Mouse (Mus musculus) embryonic facial prominence, embryonic 14.5 days (tissue): ENCODE results near the gene Slc25a33. TPM values are rescaled to one million over a fixed set of nuclear protein-coding genes. Genes with fewer than 3 reads are reported as not detected.

Experiments
- ATAC-seq: fragments of 200-750 bp; cut with Nextera tagmentation; 2 replicates; pipeline ENCODE4 v1.8.0; 2017; ENCODE audit warnings: low read depth, moderate number of reproducible peaks, moderate TSS enrichment
- DNase-seq: peaks from one replicate; pipeline ENCODE4 v3.0.0-alpha.2; 2015; ENCODE audit warnings: low spot score
- H3K27ac ChIP-seq: fragments of 300-500 bp; sonication (generic); replicated peaks from 2 replicates; pipeline ENCODE4 v1.5.1; 2014; ENCODE audit warnings: low read depth, mild to moderate bottlenecking, low read length, moderate library complexity
- H3K27me3 ChIP-seq: fragments of 300-500 bp; sonication (generic); replicated peaks from 2 replicates; pipeline ENCODE4 v1.6.1; 2014; ENCODE audit warnings: low read length; ENCODE audit not compliant: control insufficient read depth, insufficient read depth
- H3K36me3 ChIP-seq: fragments of 300-500 bp; sonication (generic); 2 replicates; pipeline ENCODE4 v1.6.1; 2014; ENCODE audit warnings: low read length, mixed read lengths; ENCODE audit not compliant: control insufficient read depth, insufficient read depth
- H3K4me1 ChIP-seq: fragments of 300-500 bp; sonication (generic); 2 replicates; pipeline ENCODE4 v1.6.1; 2014; ENCODE audit warnings: antibody characterized with exemption, low read length; ENCODE audit not compliant: control insufficient read depth, insufficient read depth
- H3K4me2 ChIP-seq: fragments of 300-500 bp; sonication (generic); 2 replicates; pipeline ENCODE4 v1.6.1; 2014; ENCODE audit warnings: low read depth, mild to moderate bottlenecking, low read length, moderate library complexity, mixed read lengths
- H3K4me3 ChIP-seq: fragments of 300-500 bp; sonication (generic); 2 replicates; pipeline ENCODE4 v1.5.1; 2014; ENCODE audit warnings: low read depth, mild to moderate bottlenecking, low read length
- H3K9ac ChIP-seq: fragments of 300-500 bp; sonication (generic); 2 replicates; pipeline ENCODE4 v1.6.1; 2014; ENCODE audit warnings: low read depth, mild to moderate bottlenecking, low read length, moderate library complexity, mixed read lengths
- H3K9me3 ChIP-seq: fragments of 300-500 bp; sonication (generic); 2 replicates; pipeline ENCODE4 v1.6.1; 2016; ENCODE audit warnings: low read length; ENCODE audit not compliant: control insufficient read depth
- WGBS: fragments of 180-500 bp; shearing (Covaris S2); extraction: QIAGEN DNeasy Blood & Tissue Kit; methylation state at CpG from one replicate; pipeline ENCODE4 v1.1.7; 2014; 5-methylcytosine and 5-hydroxymethylcytosine counted together
- polyA plus RNA-seq: library from polyadenylated mRNA; unstranded; fragments of >200 nt; fragmentation: Nextera tagmentation; extraction: Ambion mirVana; gene quantifications from 2 replicates; pipeline ENCODE4 v1.2.1, GENCODE M21; 2014

The Slc25a33 gene
- polyA plus RNA-seq, result 10.6 and 10.9 TPM in 2 replicates

DNA sequence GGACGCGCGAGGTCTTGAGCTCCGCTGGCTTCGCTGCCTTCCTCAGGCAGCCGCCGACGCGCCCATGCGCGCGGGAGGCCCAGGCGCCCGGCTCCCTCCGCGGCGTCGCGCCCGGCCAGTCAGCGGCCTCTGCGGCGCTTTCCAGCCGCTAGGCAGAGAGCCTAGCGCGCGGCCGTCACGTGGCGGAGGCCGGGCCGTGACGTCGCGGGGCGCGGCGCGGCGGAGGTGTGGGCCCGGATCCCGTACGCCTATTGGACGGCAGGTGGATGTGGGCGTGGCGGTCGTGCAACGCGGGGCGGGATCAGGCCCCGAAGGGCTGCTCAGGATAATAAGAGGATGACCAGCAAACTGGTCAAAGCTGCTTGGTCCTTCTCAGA lies at the start of gene Slc25a33:
TSS of gene Slc25a33 (minus strand) at position 184 of the 377 bp plus-strand sequence.
- ATAC-seq (peak; percentile 99), DNase-seq (peak; percentile 95)
- no peaks in the 10 kb centered on the region for H3K27me3 ChIP-seq
- peak within 1 kb of the TSS; percentile 99 for H3K4me2 ChIP-seq
- no peaks in the 10 kb centered on the region for H3K9me3 ChIP-seq
- H3K4me3 ChIP-seq, result peak within 1 kb of the TSS; percentile 82
- 0% methylated on average over 34 of the region's 51 CpGs for WGBS
- peak within 1 kb of the TSS; percentile 81 for H3K9ac ChIP-seq
- H3K4me1 ChIP-seq, result peaks cover 5% of the 10 kb centered on the region
- H3K27ac ChIP-seq, result peak within 1 kb of the TSS; percentile 83
- H3K36me3 ChIP-seq, result no peaks in the 10 kb centered on the region

DNA sequence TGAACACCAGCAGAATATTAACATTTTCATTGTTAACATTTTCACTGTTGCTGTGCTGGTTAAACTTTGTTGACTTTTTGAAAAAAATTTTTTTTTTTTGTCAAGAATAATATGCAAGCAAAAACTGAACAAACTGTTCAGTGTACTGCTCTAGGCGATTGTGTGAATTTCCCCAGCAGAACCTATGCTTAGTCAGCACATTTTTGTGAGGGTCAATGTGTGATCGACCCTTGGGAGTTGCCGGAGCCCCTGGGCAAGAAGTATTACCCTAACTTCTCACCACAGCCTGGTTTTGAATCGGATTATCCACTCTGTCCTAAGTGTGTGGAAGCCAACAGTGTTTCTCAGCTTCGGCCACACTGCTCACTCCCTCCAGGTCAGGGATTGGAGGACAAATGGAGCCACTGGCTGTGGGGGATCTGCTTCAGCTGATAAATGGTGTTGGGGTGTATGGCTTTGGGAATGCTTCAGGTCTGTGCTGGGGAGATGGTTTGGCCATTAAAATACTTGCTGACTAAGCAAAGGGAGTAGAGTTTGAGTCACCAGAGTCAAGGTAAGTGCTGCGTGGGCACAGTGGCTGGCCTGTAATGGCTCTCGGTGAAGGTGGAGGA lies 48.6 kb upstream of the Slc25a33 start:
- Histone ChIP-seq H3K27ac (peak overlapping the region; percentile 57), H3K36me3 (no peaks in the 10 kb centered on the region), H3K4me2 (no peak overlapping the region), H3K4me3 (no peak overlapping the region), H3K9me3 (no peaks in the 10 kb centered on the region), H3K9ac (no peak overlapping the region), H3K4me1 (peaks cover 4% of the 10 kb centered on the region; the same call in 1 of the 2 replicates), H3K27me3 (no peaks in the 10 kb centered on the region)
- WGBS, result 56% methylated on average over 7 of the region's 7 CpGs
- DNase-seq (no peak), ATAC-seq (no peak)

GRCm38 (mm10) chr4:149822126-149822525 lies 48.0 kb upstream of the Slc25a33 start:
- Histone ChIP-seq H3K9ac (0 out of 2 replicates have a peak overlapping the region, but pooled peaks have one; percentile 25), H3K4me2 (peak overlapping the region; percentile 23; the same call in 1 of the 2 replicates), H3K27ac (peak overlapping the region; percentile 72), H3K36me3 (no peaks in the 10 kb centered on the region), H3K9me3 (no peaks in the 10 kb centered on the region), H3K4me3 (no peak overlapping the region), H3K4me1 (peaks cover 4% of the 10 kb centered on the region; the same call in 1 of the 2 replicates), H3K27me3 (no peaks in the 10 kb centered on the region)
- DNase-seq (peak; percentile 80), ATAC-seq (peak; percentile 84)
- WGBS, result 36% methylated on average over 9 of the region's 9 CpGs

- ATAC-seq (no peak), DNase-seq (no peak)
- WGBS, result 40% methylated on average over 5 of the region's 6 CpGs
- H3K27ac ChIP-seq, result no peak overlapping the region
- H3K9me3 ChIP-seq, result no peaks in the 10 kb centered on the region
- H3K4me3 ChIP-seq, result no peak overlapping the region
- H3K4me2 ChIP-seq, result no peak overlapping the region
- H3K27me3 ChIP-seq, result no peaks in the 10 kb centered on the region
- no peaks in the 10 kb centered on the region for H3K36me3 ChIP-seq
- H3K4me1 ChIP-seq, result peaks cover 4% of the 10 kb centered on the region; the same call in 1 of the 2 replicates
- no peak overlapping the region for H3K9ac ChIP-seq
Observed at GRCm38 (mm10) chr4:149820569-149820968, 46.5 kb upstream of the Slc25a33 start.

DNA sequence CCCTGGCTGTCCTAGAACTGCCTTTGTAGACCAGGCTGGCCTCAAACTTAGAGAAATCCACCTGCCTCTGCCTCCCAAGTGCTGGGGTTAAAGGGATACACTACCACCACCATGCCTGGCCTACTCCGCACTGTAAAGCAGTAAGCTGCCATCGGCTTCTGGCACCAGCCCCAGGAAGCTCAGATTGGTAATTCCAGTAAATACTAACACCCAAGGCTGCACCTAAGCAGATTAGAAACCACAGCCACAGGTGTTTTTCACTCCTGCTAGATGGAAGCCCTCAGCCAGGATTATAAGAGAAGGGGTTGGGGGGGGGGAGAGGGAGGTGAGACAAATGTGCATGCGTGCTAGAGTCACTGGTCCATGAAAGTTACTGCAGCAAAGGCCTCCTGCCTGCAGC lies 45.1 kb upstream of the Slc25a33 start:
- H3K36me3 ChIP-seq, result no peaks in the 10 kb centered on the region
- WGBS, result 82% methylated on average over 3 of the region's 3 CpGs
- no peak overlapping the region for H3K9ac ChIP-seq
- no peaks in the 10 kb centered on the region for H3K9me3 ChIP-seq
- no peak overlapping the region for H3K4me2 ChIP-seq
- no peak overlapping the region for H3K4me3 ChIP-seq
- DNase-seq, result no peak
- H3K27ac ChIP-seq, result no peak overlapping the region
- no peaks in the 10 kb centered on the region for H3K27me3 ChIP-seq
- H3K4me1 ChIP-seq, result peaks cover 4% of the 10 kb centered on the region; the same call in 1 of the 2 replicates
- ATAC-seq, result no peak

DNA sequence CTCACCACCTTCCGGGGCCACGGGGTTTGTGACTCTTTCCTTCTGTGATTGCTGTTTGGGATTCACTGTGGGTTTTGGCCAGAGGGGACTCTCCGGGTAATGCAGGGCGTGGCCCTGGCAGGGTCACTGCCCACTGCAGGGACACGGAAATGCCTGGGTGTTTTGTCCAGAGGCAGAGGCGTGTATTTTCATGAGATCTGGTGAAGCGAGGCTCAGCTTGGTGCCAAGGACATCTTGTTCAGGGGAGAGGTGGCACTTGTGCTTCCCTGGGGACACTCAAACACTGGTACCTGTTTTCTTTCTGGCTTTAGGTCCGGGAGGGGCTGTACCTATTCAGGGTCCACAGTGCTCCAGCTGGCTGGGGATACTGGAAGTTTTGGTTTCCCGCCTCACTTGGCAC lies 42.5 kb upstream of the Slc25a33 start:
- no peaks in the 10 kb centered on the region for H3K27me3 ChIP-seq
- no peaks in the 10 kb centered on the region; the same call in 1 of the 2 replicates for H3K4me1 ChIP-seq
- ATAC-seq (no peak), DNase-seq (no peak)
- H3K36me3 ChIP-seq, result no peaks in the 10 kb centered on the region
- 84% methylated on average over 9 of the region's 9 CpGs for WGBS
- no peak overlapping the region for H3K4me3 ChIP-seq
- no peak overlapping the region for H3K9ac ChIP-seq
- no peak overlapping the region for H3K27ac ChIP-seq
- no peaks in the 10 kb centered on the region for H3K9me3 ChIP-seq
- H3K4me2 ChIP-seq, result no peak overlapping the region

GRCm38 (mm10) chr4:149815586-149815985 lies 41.5 kb upstream of the Slc25a33 start:
- Histone ChIP-seq H3K4me2 (no peak overlapping the region), H3K36me3 (no peaks in the 10 kb centered on the region), H3K9me3 (no peaks in the 10 kb centered on the region), H3K27me3 (no peaks in the 10 kb centered on the region), H3K4me3 (no peak overlapping the region), H3K27ac (no peak overlapping the region), H3K9ac (no peak overlapping the region), H3K4me1 (no peaks in the 10 kb centered on the region; the same call in 1 of the 2 replicates)
- DNase-seq (no peak), ATAC-seq (no peak)
- WGBS, result 94% methylated on average over 14 of the region's 14 CpGs

DNA sequence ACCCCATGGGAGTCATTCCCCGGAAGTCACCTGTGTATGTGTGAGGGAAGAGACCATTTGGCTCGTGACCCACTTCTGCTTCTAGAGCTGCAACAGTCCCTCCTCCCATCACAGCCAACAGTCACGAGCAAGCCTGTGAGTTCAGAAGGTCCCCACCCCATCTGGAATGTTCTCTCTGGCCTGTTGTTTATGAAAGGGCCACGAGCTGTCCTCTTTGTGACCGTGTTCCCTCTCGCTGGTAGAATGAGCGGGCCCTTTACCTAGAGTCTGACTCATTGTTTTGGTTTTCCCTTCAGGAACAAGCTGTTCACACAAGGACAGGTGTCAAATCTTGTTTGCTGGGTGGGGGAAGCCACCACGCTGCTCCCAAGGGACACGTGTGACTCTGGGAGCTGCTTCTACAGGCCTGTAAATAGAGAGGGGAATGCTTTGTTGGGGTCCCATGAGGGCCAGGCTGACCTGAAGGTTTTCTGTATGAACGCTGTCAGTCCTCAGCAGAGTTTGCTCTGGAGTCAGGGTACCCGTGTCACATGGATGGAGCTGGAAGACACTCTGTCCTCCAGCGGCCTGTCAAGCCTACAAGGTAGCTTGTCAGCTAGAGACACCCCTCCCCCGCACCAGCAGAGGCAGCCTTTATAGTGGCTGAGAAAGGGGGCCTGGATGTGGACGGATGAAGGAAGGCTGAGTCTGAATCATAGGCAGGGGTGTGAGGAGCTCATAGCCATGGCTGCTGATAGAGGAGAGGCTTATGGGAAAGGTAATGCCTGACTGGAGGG lies 39.5 kb upstream of the Slc25a33 start:
- DNase-seq (no peak), ATAC-seq (no peak)
- H3K27ac ChIP-seq, result no peak overlapping the region
- WGBS, result 57% methylated on average over 14 of the region's 14 CpGs
- no peaks in the 10 kb centered on the region for H3K36me3 ChIP-seq
- H3K4me2 ChIP-seq, result no peak overlapping the region
- no peak overlapping the region for H3K9ac ChIP-seq
- no peaks in the 10 kb centered on the region; the same call in 1 of the 2 replicates for H3K27me3 ChIP-seq
- no peak overlapping the region for H3K4me3 ChIP-seq
- H3K4me1 ChIP-seq, result no peaks in the 10 kb centered on the region
- no peaks in the 10 kb centered on the region for H3K9me3 ChIP-seq
